9 mouse cellular contexts compared by ENCODE assay signal in the genomic region with DNA sequence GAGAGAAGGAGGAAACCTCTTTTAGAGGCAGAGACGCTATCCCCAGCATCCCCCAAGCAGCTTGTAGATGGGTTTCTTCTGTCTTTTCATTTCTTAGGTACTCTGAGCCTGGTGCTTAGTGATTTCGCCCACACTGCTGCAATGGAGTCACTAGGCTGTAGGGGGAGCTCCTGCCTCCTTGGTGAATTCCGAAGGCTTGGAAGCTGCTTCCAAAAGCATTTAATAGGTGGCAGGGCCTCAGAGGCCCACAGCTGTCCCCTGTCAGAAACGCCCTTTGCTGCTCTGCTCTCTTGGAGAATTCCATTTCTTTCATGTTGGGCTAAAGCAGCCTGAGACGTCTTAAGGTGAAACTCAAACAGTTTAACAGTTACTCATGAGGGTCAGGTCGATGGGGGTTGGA.
DNase-seq lines count a peak whose midpoint lies in the region; ATAC-seq and TF ChIP-seq lines count a peak whose summit lies in the region.
"Had no signal": no experiment of that assay in that cellular context is flagged by ENCODE, and none has a peak within 500 bp of the region (broad histone marks: within the 10 kb centered on the region; RNA-seq: fewer than 3 reads in every experiment).

No protein-coding gene starts in this region.

- TF ChIP-seq CTCF in cerebellum, adult 2 months (IDR thresholded peaks at IDR 0.05; ENCODE audit: borderline replicate concordance, insufficient read depth, low read depth, low read length), result peak; percentile 63

- H3K27me3 ChIP-seq in cerebellum, adult 2 months (ENCODE audit: control insufficient read depth, insufficient read depth, low read length), result no peaks in the 10 kb centered on the region
- H3K27me3 ChIP-seq: liver, embryonic 13.5 days had no signal

- H3K4me1 ChIP-seq in cerebellum, adult 2 months (ENCODE audit: control insufficient read depth, insufficient read depth, low read length), result no peaks in the 10 kb centered on the region
- H3K4me1 ChIP-seq: liver, embryonic 13.5 days had no signal

- H3K27ac ChIP-seq in cerebellum, adult 2 months (ENCODE audit: insufficient read depth, low read length), result no peak overlapping the region
- H3K27ac ChIP-seq: liver, embryonic 13.5 days had no signal

- WGBS in cerebellum, adult 2 months, result 24% methylated on average over 6 of the region's 6 CpGs

- peak; percentile 78 for ATAC-seq in megakaryocyte progenitor cell, adult 5-6 weeks (replicated peaks; ENCODE audit: poor library complexity)
- no peak for ATAC-seq in monocyte, adult 5-6 weeks (replicated peaks; ENCODE audit: insufficient number of reproducible peaks, low FRiP score, low TSS enrichment, poor library complexity, severe bottlenecking)

- no peak overlapping the region for H3K4me3 ChIP-seq in cerebellum, adult 2 months (replicated peaks; ENCODE audit: insufficient read depth, low read depth, low read length)
- H3K4me3 ChIP-seq: liver, embryonic 13.5 days had no signal

- DNase-seq in ZHBTc4 (ENCODE audit: low read depth, low spot score), result peak; percentile 80
- DNase-seq in cerebellum, adult 2 months, result peak; percentile 25 to 38
- DNase-seq in frontal cortex, postnatal 14 days (ENCODE audit: low spot score in 2 of 2), result peak; percentile 37 to 74
- peak; percentile 41 for DNase-seq in hindlimb bud, embryonic 11.5 days (ENCODE audit: extremely low spot score, low read depth, low spot score)
- DNase-seq in left cerebral cortex, adult 11 months (ENCODE audit: low spot score), result peak; percentile 59
- peak; percentile 23 for DNase-seq in skeletal muscle tissue, adult 2 months (ENCODE audit: low read depth, low spot score)
- DNase-seq: liver, embryonic 13.5 days had no signal

- TF ChIP-seq POLR2A in cerebellum, adult 2 months (IDR thresholded peaks at IDR 0.05; ENCODE audit: borderline replicate concordance, insufficient read depth, low read length), result no peak

Comparison
In these comparisons a context has a peak if more than half of its experiments do, and no peak if none do; other contexts are left out.
1. DNase-seq: peak in every context shown above with its lines; median percentile 80 in ZHBTc4; 59 in left cerebral cortex, adult 11 months; 56 in frontal cortex, postnatal 14 days; 41 in hindlimb bud, embryonic 11.5 days; 32 in cerebellum, adult 2 months; 23 in skeletal muscle tissue, adult 2 months.